Mouse (Mus musculus) intestine, postnatal 0 days (tissue): ENCODE results near the gene Tprg. TPM values are rescaled to one million over a fixed set of nuclear protein-coding genes. Genes with fewer than 3 reads are reported as not detected.
A peak's percentile ranks its signal among the peaks of the same experiment; 100 is the strongest.

Experiments
- ATAC-seq: fragments of 200-750 bp; cut with Nextera tagmentation; 2 replicates; pipeline ENCODE4 v1.8.0; 2017; ENCODE audit warnings: mild to moderate bottlenecking, moderate TSS enrichment, moderate library complexity
- H3K27ac ChIP-seq: fragments of 300-500 bp; sonication (generic); 2 replicates; pipeline ENCODE4 v1.5.1; 2014; ENCODE audit warnings: mild to moderate bottlenecking, low read depth, low read length, moderate library complexity
- H3K27me3 ChIP-seq: fragments of 300-500 bp; sonication (generic); replicated peaks from 2 replicates; pipeline ENCODE4 v1.6.1; 2014; ENCODE audit warnings: low read length, mixed read lengths; ENCODE audit not compliant: control insufficient read depth, insufficient read depth
- H3K36me3 ChIP-seq: fragments of 300-500 bp; sonication (generic); 2 replicates; pipeline ENCODE4 v1.6.1; 2014; ENCODE audit warnings: mild to moderate bottlenecking, moderate library complexity; ENCODE audit not compliant: control insufficient read depth, insufficient read depth
- H3K4me1 ChIP-seq: fragments of 300-500 bp; sonication (generic); replicated peaks from 2 replicates; pipeline ENCODE4 v1.6.1; 2014; ENCODE audit warnings: antibody characterized with exemption, low read length, mixed read lengths; ENCODE audit not compliant: control insufficient read depth, insufficient read depth
- H3K4me2 ChIP-seq: fragments of 300-500 bp; sonication (generic); replicated peaks from 2 replicates; pipeline ENCODE4 v1.6.1; 2014; ENCODE audit warnings: low read depth, mild to moderate bottlenecking, moderate library complexity
- H3K4me3 ChIP-seq: fragments of 300-500 bp; sonication (generic); 2 replicates; pipeline ENCODE4 v1.5.1; 2014; ENCODE audit warnings: low read depth, low read length
- H3K9ac ChIP-seq: fragments of 300-500 bp; sonication (generic); 2 replicates; pipeline ENCODE4 v1.6.1; 2014; ENCODE audit warnings: mild to moderate bottlenecking, low read depth, low read length
- H3K9me3 ChIP-seq: fragments of 300-500 bp; sonication (generic); 2 replicates; pipeline ENCODE4 v1.6.1; 2016; ENCODE audit warnings: mixed run types; ENCODE audit not compliant: control insufficient read depth
- CTCF ChIP-seq: sonication (generic); IDR thresholded peaks from 2 replicates; pipeline ENCODE4 v1.5.1; 2016; ENCODE audit warnings: low read depth, mild to moderate bottlenecking, control low read depth, antibody characterized with exemption, moderate library complexity
- WGBS: fragments of 180-500 bp; shearing (Covaris S2); extraction: QIAGEN DNeasy Blood & Tissue Kit; methylation state at CpG from one replicate; pipeline ENCODE4 v1.1.7; 2014; 5-methylcytosine and 5-hydroxymethylcytosine counted together
- polyA plus RNA-seq: library from polyadenylated mRNA; unstranded; fragments of >200 nt; fragmentation: Nextera tagmentation; extraction: Ambion mirVana; gene quantifications from 2 replicates; pipeline ENCODE4 v1.2.1, GENCODE M21; 2015

The Tprg gene
- polyA plus RNA-seq, 1 experiment from 2014 or later = not detected

DNA sequence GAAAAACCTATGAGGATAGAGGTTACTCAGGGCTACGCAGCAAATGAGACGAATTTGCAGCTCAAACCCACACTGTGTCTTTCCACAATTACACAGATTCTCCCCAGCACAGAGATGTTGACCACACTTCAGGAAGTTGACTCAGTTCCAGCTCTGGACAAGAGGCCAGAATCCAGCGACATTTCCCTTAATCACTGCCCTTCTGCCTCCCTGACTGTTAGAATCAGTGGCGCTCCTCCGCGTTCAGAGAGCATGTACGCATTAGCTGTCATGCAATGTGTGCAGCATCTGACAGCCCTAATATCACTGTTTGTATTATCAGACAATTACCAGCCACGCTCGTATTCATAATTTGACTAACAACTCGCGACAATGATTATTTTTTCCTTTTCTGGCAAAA lies 31.4 kb upstream of the Tprg start:
- H3K36me3 ChIP-seq = no peaks in the 10 kb centered on the region
- no peak overlapping the region for H3K9ac ChIP-seq
- no peak for ATAC-seq
- no peaks in the 10 kb centered on the region for H3K9me3 ChIP-seq
- no peaks in the 10 kb centered on the region for H3K4me1 ChIP-seq
- no peak for TF ChIP-seq CTCF
- WGBS = 68% methylated on average over 11 of the region's 11 CpGs
- no peak overlapping the region for H3K27ac ChIP-seq
- no peak overlapping the region for H3K4me3 ChIP-seq
- H3K27me3 ChIP-seq = no peaks in the 10 kb centered on the region
- H3K4me2 ChIP-seq = no peak overlapping the region

- no peak for ATAC-seq
- H3K27me3 ChIP-seq = no peaks in the 10 kb centered on the region
- WGBS = 85% methylated on average over 8 of the region's 8 CpGs
These were observed 30.9 kb upstream of the Tprg start for GRCm38 (mm10) chr16:25255603-25256260.

DNA sequence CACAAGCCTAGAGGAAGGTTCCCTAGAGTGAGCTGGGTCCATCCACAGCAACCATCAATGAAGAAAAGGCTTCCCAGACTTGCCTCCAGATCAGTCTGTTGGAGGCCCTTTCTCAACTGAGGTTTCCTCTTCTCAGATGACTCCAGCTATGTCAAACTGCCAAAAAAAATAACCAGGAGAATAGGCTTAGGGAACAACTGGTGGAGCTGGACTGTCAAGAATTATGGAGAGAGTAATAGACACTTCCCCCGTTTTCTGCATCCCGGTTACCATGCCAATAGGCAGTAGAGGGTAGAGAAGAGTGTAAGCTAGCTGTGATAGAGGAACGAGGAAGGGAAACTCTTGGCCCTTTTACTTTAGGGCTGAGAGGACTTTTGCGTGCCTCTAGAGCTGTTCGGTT lies 24.3 kb upstream of the Tprg start:
- Histone ChIP-seq H3K4me3 (no peak overlapping the region), H3K4me2 (no peak overlapping the region), H3K36me3 (no peaks in the 10 kb centered on the region), H3K9ac (no peak overlapping the region), H3K27me3 (no peaks in the 10 kb centered on the region), H3K9me3 (no peaks in the 10 kb centered on the region), H3K27ac (no peak overlapping the region), H3K4me1 (no peaks in the 10 kb centered on the region)
- 90% methylated on average over 5 of the region's 5 CpGs for WGBS
- no peak for ATAC-seq
- no peak for TF ChIP-seq CTCF

More at GRCm38 (mm10) chr16:25255603-25256260, 30.9 kb upstream of the Tprg start:
- no peak for TF ChIP-seq CTCF
- Histone ChIP-seq H3K4me2 (no peak overlapping the region), H3K9ac (no peak overlapping the region), H3K27ac (no peak overlapping the region), H3K4me3 (no peak overlapping the region), H3K9me3 (no peaks in the 10 kb centered on the region), H3K4me1 (no peaks in the 10 kb centered on the region), H3K36me3 (no peaks in the 10 kb centered on the region)

DNA sequence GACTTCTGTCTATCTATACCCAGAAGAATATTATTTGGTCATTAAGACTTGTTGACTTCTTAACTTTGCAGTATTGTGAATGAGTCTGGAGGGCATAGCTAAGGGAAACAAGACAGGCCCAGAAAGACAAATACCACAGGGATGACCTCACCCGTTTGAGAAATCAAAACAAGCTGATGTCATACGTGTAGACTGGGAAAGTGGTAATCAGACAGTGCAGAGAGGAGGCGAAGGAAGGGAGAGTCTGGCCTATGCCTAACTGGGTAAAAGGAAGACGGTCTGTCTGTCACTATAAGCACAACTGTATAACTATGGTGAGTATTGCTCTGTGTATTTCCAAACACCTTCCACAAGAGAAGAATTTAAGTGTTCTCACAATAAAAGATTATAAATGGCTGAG lies 23.7 kb upstream of the Tprg start:
- H3K9me3 ChIP-seq = no peaks in the 10 kb centered on the region
- H3K4me2 ChIP-seq = no peak overlapping the region
- H3K27ac ChIP-seq = no peak overlapping the region
- H3K27me3 ChIP-seq = no peaks in the 10 kb centered on the region
- WGBS = 46% methylated on average over 4 of the region's 4 CpGs
- no peak for ATAC-seq
- TF ChIP-seq CTCF = no peak
- H3K36me3 ChIP-seq = no peaks in the 10 kb centered on the region
- H3K4me1 ChIP-seq = no peaks in the 10 kb centered on the region
- H3K4me3 ChIP-seq = no peak overlapping the region
- H3K9ac ChIP-seq = no peak overlapping the region

DNA sequence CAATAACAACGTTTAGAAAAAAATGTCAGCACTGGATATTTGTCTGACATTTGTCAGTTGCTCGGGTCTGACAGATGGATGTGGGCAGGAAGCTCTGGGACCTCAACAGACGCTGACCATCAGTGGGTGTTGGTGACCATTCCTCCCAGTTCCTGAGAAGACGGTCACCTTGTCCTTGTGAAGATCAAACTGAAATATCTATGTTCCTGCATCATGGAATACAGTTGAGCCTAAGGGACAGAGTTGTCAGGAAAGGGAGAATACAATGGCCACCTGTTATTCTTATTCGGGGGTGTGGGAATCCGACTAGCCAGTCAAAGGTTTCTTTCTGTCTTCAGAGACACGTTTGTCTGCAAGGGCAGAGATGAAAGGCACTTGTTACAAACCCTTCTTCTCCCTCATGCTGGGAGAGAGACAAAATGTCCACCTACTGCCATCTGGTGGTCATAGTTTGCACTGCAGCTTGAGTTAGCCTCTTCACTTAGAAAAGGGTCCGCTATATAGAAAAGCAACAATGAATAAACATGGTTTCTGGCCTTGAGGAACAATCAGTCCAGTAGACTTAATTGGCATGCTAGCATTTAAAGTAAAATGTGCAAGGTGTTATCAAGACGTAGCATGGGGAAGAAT lies 23.0 kb upstream of the Tprg start:
- no peak overlapping the region for H3K9ac ChIP-seq
- H3K4me1 ChIP-seq = no peaks in the 10 kb centered on the region
- H3K4me2 ChIP-seq = no peak overlapping the region
- H3K4me3 ChIP-seq = no peak overlapping the region
- no peak for ATAC-seq
- TF ChIP-seq CTCF = peak; percentile 92
- H3K27ac ChIP-seq = no peak overlapping the region
- WGBS = 39% methylated on average over 9 of the region's 9 CpGs
- no peaks in the 10 kb centered on the region for H3K27me3 ChIP-seq
- H3K36me3 ChIP-seq = no peaks in the 10 kb centered on the region
- H3K9me3 ChIP-seq = no peaks in the 10 kb centered on the region

GRCm38 (mm10) chr16:25265177-25265576 lies 21.4 kb upstream of the Tprg start:
- TF ChIP-seq CTCF = no peak
- Histone ChIP-seq H3K4me3 (no peak overlapping the region), H3K27me3 (no peaks in the 10 kb centered on the region), H3K9ac (no peak overlapping the region), H3K36me3 (no peaks in the 10 kb centered on the region), H3K27ac (no peak overlapping the region), H3K4me1 (no peaks in the 10 kb centered on the region), H3K4me2 (no peak overlapping the region), H3K9me3 (no peaks in the 10 kb centered on the region)
- ATAC-seq = no peak
- WGBS = 79% methylated on average over 11 of the region's 11 CpGs
